Mouse (Mus musculus) midbrain, embryonic 10.5 days (tissue): ENCODE measurements around the gene Mrps24. TPM values are rescaled to one million over a fixed set of nuclear protein-coding genes. Genes with fewer than 3 reads are reported as not detected.

Experiments
- DNase-seq: peaks from one replicate; pipeline ENCODE4 v3.0.0-alpha.2; 2017; ENCODE audit warnings: low spot score
- H3K27ac ChIP-seq: fragments of 300-500 bp; sonication (generic); replicated peaks from 2 replicates; pipeline ENCODE4 v1.5.1; 2016; ENCODE audit warnings: mild to moderate bottlenecking
- H3K27me3 ChIP-seq: fragments of 300-500 bp; sonication (generic); 2 replicates; pipeline ENCODE4 v1.6.1; 2016; ENCODE audit warnings: low read depth, mild to moderate bottlenecking; ENCODE audit not compliant: poor library complexity, severe bottlenecking
- H3K36me3 ChIP-seq: fragments of 300-500 bp; sonication (generic); 2 replicates; pipeline ENCODE4 v1.6.1; 2016; ENCODE audit warnings: mild to moderate bottlenecking, moderate library complexity
- H3K4me1 ChIP-seq: fragments of 300-500 bp; sonication (generic); 2 replicates; pipeline ENCODE4 v1.6.1; 2016
- H3K4me3 ChIP-seq: fragments of 300-500 bp; sonication (generic); 2 replicates; pipeline ENCODE4 v1.5.1; 2016; ENCODE audit warnings: mild to moderate bottlenecking, moderate library complexity
- H3K9me3 ChIP-seq: fragments of 300-500 bp; sonication (generic); replicated peaks from 2 replicates; pipeline ENCODE4 v1.6.1; 2016; ENCODE audit warnings: mild to moderate bottlenecking
- WGBS: fragments of 180-500 bp; shearing (Covaris S2); methylation state at CpG from one replicate; pipeline ENCODE4 v1.1.7; 2016; 5-methylcytosine and 5-hydroxymethylcytosine counted together
- polyA plus RNA-seq: library from polyadenylated mRNA; unstranded; fragments of >200 nt; fragmentation: Nextera tagmentation; extraction: Ambion mirVana; gene quantifications from 2 replicates; pipeline ENCODE4 v1.2.1, GENCODE M21; 2016

The Mrps24 gene
- polyA plus RNA-seq, 1 experiment from 2014 or later: 155 TPM

GRCm38 (mm10) chr11:5701821-5702220, 13.7 kb downstream of the Mrps24 start:
- H3K27ac ChIP-seq: no peak overlapping the region
- no peaks in the 10 kb centered on the region for H3K27me3 ChIP-seq
- DNase-seq: no peak
- H3K4me3 ChIP-seq: no peak overlapping the region
- peaks cover 26% of the 10 kb centered on the region for H3K36me3 ChIP-seq
- 92% methylated on average over 1 of the region's 1 CpGs for WGBS
- peaks cover 13% of the 10 kb centered on the region for H3K4me1 ChIP-seq
- H3K9me3 ChIP-seq: no peaks in the 10 kb centered on the region

GRCm38 (mm10) chr11:5701300-5701699, 14.2 kb downstream of the Mrps24 start:
- Histone ChIP-seq H3K36me3 (peaks cover 26% of the 10 kb centered on the region), H3K4me1 (peaks cover 8% of the 10 kb centered on the region), H3K4me3 (no peak overlapping the region), H3K9me3 (no peaks in the 10 kb centered on the region), H3K27me3 (no peaks in the 10 kb centered on the region), H3K27ac (no peak overlapping the region)
- no peak for DNase-seq
- 72% methylated on average over 2 of the region's 2 CpGs for WGBS

GRCm38 (mm10) chr11:5700808-5701207, 14.7 kb downstream of the Mrps24 start:
- WGBS: 93% methylated on average over 7 of the region's 7 CpGs
- DNase-seq: no peak
- Histone ChIP-seq H3K4me1 (peaks cover 3% of the 10 kb centered on the region), H3K27ac (no peak overlapping the region), H3K4me3 (no peak overlapping the region), H3K9me3 (no peaks in the 10 kb centered on the region), H3K36me3 (peaks cover 26% of the 10 kb centered on the region), H3K27me3 (no peaks in the 10 kb centered on the region)

- Histone ChIP-seq H3K27me3 (no peaks in the 10 kb centered on the region), H3K36me3 (no peaks in the 10 kb centered on the region), H3K9me3 (peaks cover 7% of the 10 kb centered on the region; the same call in 1 of the 2 replicates), H3K4me1 (no peaks in the 10 kb centered on the region), H3K4me3 (no peak overlapping the region), H3K27ac (no peak overlapping the region)
- WGBS: 39% methylated on average over 7 of the region's 7 CpGs
- no peak for DNase-seq
Measured at GRCm38 (mm10) chr11:5691775-5692174, 23.7 kb downstream of the Mrps24 start.

GRCm38 (mm10) chr11:5684283-5684682, 31.2 kb downstream of the Mrps24 start:
- Histone ChIP-seq H3K27ac (no peak overlapping the region), H3K9me3 (no peaks in the 10 kb centered on the region), H3K4me1 (peaks cover 4% of the 10 kb centered on the region; the same call in 1 of the 2 replicates), H3K36me3 (no peaks in the 10 kb centered on the region), H3K27me3 (no peaks in the 10 kb centered on the region), H3K4me3 (no peak overlapping the region)
- WGBS: 35% methylated on average over 7 of the region's 7 CpGs
- DNase-seq: no peak

- WGBS: 81% methylated on average over 6 of the region's 6 CpGs
- Histone ChIP-seq H3K4me3 (no peak overlapping the region), H3K4me1 (peaks cover 4% of the 10 kb centered on the region; the same call in 1 of the 2 replicates)
Measured at GRCm38 (mm10) chr11:5682541-5682940, 32.9 kb downstream of the Mrps24 start.

More at GRCm38 (mm10) chr11:5682541-5682940, 32.9 kb downstream of the Mrps24 start:
- Histone ChIP-seq H3K27me3 (no peaks in the 10 kb centered on the region), H3K27ac (no peak overlapping the region), H3K36me3 (no peaks in the 10 kb centered on the region), H3K9me3 (no peaks in the 10 kb centered on the region)
- no peak for DNase-seq

Other genes with a start within 250 kb of the Mrps24 start
- 106 and 131 TPM in 2 replicates for gene Xbp1, start 195.0 kb downstream of the Mrps24 start, polyA plus RNA-seq
- gene Ccdc117, start 173.5 kb downstream of the Mrps24 start, polyA plus RNA-seq: 21.3 and 22.6 TPM in 2 replicates
- 0.11 TPM in 1 of 2 replicates, not detected in the other for gene Ankrd36, start 146.0 kb downstream of the Mrps24 start, polyA plus RNA-seq
- gene Urgcp, start 46.7 kb upstream of the Mrps24 start, polyA plus RNA-seq: 18.3 and 22.8 TPM in 2 replicates
- gene Dbnl, start 72.8 kb upstream of the Mrps24 start, polyA plus RNA-seq: 142 and 159 TPM in 2 replicates
- 2.5 and 5.5 TPM in 2 replicates for gene Pgam2, start 88.1 kb upstream of the Mrps24 start, polyA plus RNA-seq
- gene Polm, start 122.3 kb upstream of the Mrps24 start, polyA plus RNA-seq: 9.8 and 10.8 TPM in 2 replicates
- 8.1 and 13.5 TPM in 2 replicates for gene Aebp1, start 146.3 kb upstream of the Mrps24 start, polyA plus RNA-seq
- 148 and 160 TPM in 2 replicates for gene Pold2, start 162.6 kb upstream of the Mrps24 start, polyA plus RNA-seq
- gene Myl7, start 183.1 kb upstream of the Mrps24 start, polyA plus RNA-seq: 2.5 and 3.7 TPM in 2 replicates
- gene Gck, start 234.4 kb upstream of the Mrps24 start, polyA plus RNA-seq: 2.5 and 2.9 TPM in 2 replicates
- 54.5 and 60.4 TPM in 2 replicates for gene Ykt6, start 240.0 kb upstream of the Mrps24 start, polyA plus RNA-seq